Mouse (Mus musculus): Measurements from ENCODE around the gene Pde9a.

DNA sequence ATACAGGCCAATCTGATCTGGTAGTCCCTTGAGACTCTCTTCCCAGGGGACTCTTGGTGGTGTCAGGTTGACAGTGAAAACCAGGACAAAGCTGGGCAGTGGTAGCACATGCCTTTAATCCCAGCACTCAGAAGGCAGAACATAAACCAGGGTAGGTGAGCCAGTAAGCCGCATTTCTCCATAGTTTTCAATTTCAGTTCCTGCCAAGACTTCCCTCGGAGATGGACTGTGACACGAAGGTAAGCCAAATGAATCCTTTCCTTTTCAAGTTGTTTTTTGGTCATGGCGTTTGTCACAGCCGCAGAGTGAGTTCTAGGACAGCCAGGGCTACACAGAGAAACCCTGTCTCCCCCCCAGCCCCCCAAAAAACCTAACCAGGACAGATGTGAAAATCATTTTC lies 6.0 kb downstream of the Pde9a start:
- no peak for TF ChIP-seq CTCF (IDR thresholded peaks at IDR 0.05 in 2 of 3, conservative IDR thresholded peaks at IDR 0.05 in 1 of 3; ENCODE audit: control insufficient read depth in 1 of 3, insufficient read depth in 1 of 3, low read depth in 2 of 3, low read length in 3 of 3, poor library complexity in 1 of 3, severe bottlenecking in 1 of 3)
- TF ChIP-seq POLR2AphosphoS5 (IDR thresholded peaks at IDR 0.05; ENCODE audit: borderline replicate concordance, low read depth, low read length) = no peak
- no peak for TF ChIP-seq POLR2A (IDR thresholded peaks at IDR 0.05; ENCODE audit: control insufficient read depth in 1 of 2, insufficient read depth in 1 of 2, low read depth in 1 of 2, low read length in 2 of 2, poor library complexity in 1 of 2)
- TF ChIP-seq NELFE (IDR thresholded peaks at IDR 0.05; ENCODE audit: low read depth, low read length) = no peak
- TF ChIP-seq MXI1 (IDR thresholded peaks at IDR 0.05; ENCODE audit: low read depth, low read length) = no peak
- no peak for TF ChIP-seq ZNF384 (IDR thresholded peaks at IDR 0.05; ENCODE audit: low read depth, low read length)
- TF ChIP-seq NRF1 (IDR thresholded peaks at IDR 0.05; ENCODE audit: insufficient read depth, low read depth, low read length, poor library complexity, severe bottlenecking) = no peak
- TF ChIP-seq E2F4 (IDR thresholded peaks at IDR 0.05; ENCODE audit: borderline replicate concordance, low read depth, low read length) = no peak
- no peak for TF ChIP-seq KAT2A (conservative IDR thresholded peaks at IDR 0.05; ENCODE audit: low read depth, low read length)
- no peak for TF ChIP-seq EP300 (IDR thresholded peaks at IDR 0.05; ENCODE audit: low read depth in 1 of 2, low read length in 2 of 2)
- TF ChIP-seq TAL1 (IDR thresholded peaks at IDR 0.05; ENCODE audit: low read length) = no peak
- no peak for TF ChIP-seq RCOR1 (IDR thresholded peaks at IDR 0.05; ENCODE audit: low read depth, low read length)
- no peak for TF ChIP-seq GATA1 (IDR thresholded peaks at IDR 0.05; ENCODE audit: low read depth, low read length)
- TF ChIP-seq CHD2 (IDR thresholded peaks at IDR 0.05; ENCODE audit: low read length) = no peak
